Mouse (Mus musculus) C2C12 (cell line): ENCODE data around the gene Shisa9.

Experiments used
- CTCF ChIP-seq: IDR thresholded peaks from one replicate; pipeline ENCODE4 v1.5.1; 2011; ENCODE audit not compliant: control insufficient read depth, insufficient read depth, insufficient read length
- MAX ChIP-seq: IDR thresholded peaks from one replicate; pipeline ENCODE4 v1.6.1; 2011; ENCODE audit warnings: mild to moderate bottlenecking, control low read depth
- MYOG ChIP-seq: IDR thresholded peaks from one replicate; pipeline ENCODE4 v1.6.1; 2011; ENCODE audit not compliant: control insufficient read depth, insufficient read length; ENCODE audit errors: extremely low read depth

- TF ChIP-seq MYOG (no peak), CTCF (no peak), MAX (no peak)
These were observed at the start of gene Shisa9 for GRCm38 (mm10) chr16:11983616-11984270.
